33 mouse cellular contexts compared by ENCODE assay signal in genomic region chr11:97462538-97462937, GRCm38 (mm10). TPM values are rescaled to one million over a fixed set of nuclear protein-coding genes. Genes with fewer than 3 reads are reported as not detected.
DNase-seq lines count a peak whose midpoint lies in the region; ATAC-seq and TF ChIP-seq lines count a peak whose summit lies in the region.
"Had no signal": no experiment of that assay in that cellular context is flagged by ENCODE, and none has a peak within 500 bp of the region (broad histone marks: within the 10 kb centered on the region; RNA-seq: fewer than 3 reads in every experiment).

No protein-coding gene starts in this region.

- H3K4me2 ChIP-seq in forebrain, embryonic 11.5 days (ENCODE audit: low read depth, low read length, severe bottlenecking), result no peak overlapping the region
- H3K4me2 ChIP-seq in forebrain, embryonic 16.5 days (ENCODE audit: low read length), result no peak overlapping the region
- H3K4me2 ChIP-seq: forebrain, embryonic 15.5 days; heart, embryonic 13.5 days; hindbrain, embryonic 15.5 days; liver, embryonic 15.5 days; midbrain, embryonic 15.5 days had no signal

- H3K4me1 ChIP-seq in forebrain, embryonic 11.5 days (replicated peaks; ENCODE audit: control insufficient read depth, insufficient read depth, low read length), result no peaks in the 10 kb centered on the region
- H3K4me1 ChIP-seq in forebrain, embryonic 16.5 days (replicated peaks; ENCODE audit: control insufficient read depth, insufficient read depth, low read length), result no peaks in the 10 kb centered on the region
- H3K4me1 ChIP-seq in limb, embryonic 10.5 days, result peaks cover 9% of the 10 kb centered on the region; the same call in 1 of the 2 replicates
- H3K4me1 ChIP-seq: forebrain, embryonic 15.5 days; heart, embryonic 13.5 days; hindbrain, embryonic 15.5 days; liver, embryonic 15.5 days; midbrain, embryonic 15.5 days had no signal

- H3K27ac ChIP-seq in forebrain, embryonic 11.5 days (ENCODE audit: low read depth, low read length), result no peak overlapping the region
- no peak overlapping the region for H3K27ac ChIP-seq in forebrain, embryonic 16.5 days (ENCODE audit: low read length)
- H3K27ac ChIP-seq in left cerebral cortex, adult 2 months, result no peak overlapping the region; the same call in 1 of the 2 replicates
- no peak overlapping the region for H3K27ac ChIP-seq in limb, embryonic 10.5 days
- H3K27ac ChIP-seq: forebrain, embryonic 15.5 days; heart, embryonic 13.5 days; hindbrain, embryonic 15.5 days; kidney, postnatal 0 days; liver, embryonic 15.5 days; midbrain, embryonic 10.5 days; midbrain, embryonic 15.5 days had no signal

- peak; percentile 22 for TF ChIP-seq CTCF in left cerebral cortex, adult 2 months (IDR thresholded peaks at IDR 0.05)

- intact Hi-C loops in left cerebral cortex, adult 2 months (cut with DNase I), result no loop called here

- H3K9ac ChIP-seq in forebrain, embryonic 11.5 days (ENCODE audit: low read length), result no peak overlapping the region
- H3K9ac ChIP-seq in forebrain, embryonic 16.5 days (replicated peaks; ENCODE audit: low read depth, low read length), result no peak overlapping the region
- H3K9ac ChIP-seq: forebrain, embryonic 15.5 days; heart, embryonic 13.5 days; hindbrain, embryonic 15.5 days; liver, embryonic 15.5 days; midbrain, embryonic 15.5 days had no signal

- H3K9me3 ChIP-seq in forebrain, embryonic 11.5 days (ENCODE audit: control insufficient read depth, low read length), result no peaks in the 10 kb centered on the region
- H3K9me3 ChIP-seq in forebrain, embryonic 16.5 days (ENCODE audit: control insufficient read depth, low read length), result no peaks in the 10 kb centered on the region
- no peaks in the 10 kb centered on the region for H3K9me3 ChIP-seq in limb, embryonic 10.5 days (replicated peaks)
- H3K9me3 ChIP-seq: forebrain, embryonic 15.5 days; heart, embryonic 13.5 days; hindbrain, embryonic 15.5 days; liver, embryonic 15.5 days; midbrain, embryonic 10.5 days; midbrain, embryonic 15.5 days had no signal

- WGBS in forebrain, embryonic 11.5 days, result 87% methylated on average over 6 of the region's 6 CpGs
- 84% methylated on average over 6 of the region's 6 CpGs for WGBS in forebrain, embryonic 16.5 days
- 92% methylated on average over 6 of the region's 6 CpGs for WGBS in limb, embryonic 10.5 days

- H3K27me3 ChIP-seq in forebrain, embryonic 11.5 days (ENCODE audit: control insufficient read depth, insufficient read depth, low read length), result peaks cover 2% of the 10 kb centered on the region; the same call in 1 of the 2 replicates
- H3K27me3 ChIP-seq in forebrain, embryonic 16.5 days (replicated peaks; ENCODE audit: control insufficient read depth, insufficient read depth, low read length), result 0 out of 2 replicates have a peak, but pooled peaks cover 4% of the 10 kb centered on the region
- H3K27me3 ChIP-seq in limb, embryonic 10.5 days (ENCODE audit: low read depth, poor library complexity, severe bottlenecking), result peaks cover 31% of the 10 kb centered on the region
- H3K27me3 ChIP-seq: heart, embryonic 13.5 days; hindbrain, embryonic 15.5 days; liver, embryonic 15.5 days; midbrain, embryonic 15.5 days had no signal

- no peak overlapping the region for H3K4me3 ChIP-seq in forebrain, embryonic 11.5 days (ENCODE audit: low read depth, low read length)
- H3K4me3 ChIP-seq in forebrain, embryonic 16.5 days (replicated peaks; ENCODE audit: low read length), result no peak overlapping the region
- H3K4me3 ChIP-seq in left cerebral cortex, adult 2 months, result no peak overlapping the region
- no peak overlapping the region for H3K4me3 ChIP-seq in limb, embryonic 10.5 days
- H3K4me3 ChIP-seq: forebrain, embryonic 15.5 days; heart, embryonic 13.5 days; hindbrain, embryonic 15.5 days; liver, embryonic 15.5 days; midbrain, embryonic 15.5 days had no signal

- DNase-seq in forebrain, embryonic 11.5 days (ENCODE audit: low spot score), result peak; percentile 41
- DNase-seq in left cerebral cortex, adult 2 months (ENCODE audit: extremely low spot score in 1 of 2, low spot score in 2 of 2), result no peak
- DNase-seq in left cerebral cortex, adult 9 months (ENCODE audit: low spot score in 2 of 2), result no peak
- DNase-seq in 3T3-L1 (ENCODE audit: low read depth, low spot score), result peak; percentile 14
- no peak for DNase-seq in limb, embryonic 10.5 days (ENCODE audit: low spot score)
- no peak for DNase-seq in kidney, postnatal 14 days
- DNase-seq: adrenal gland, adult 2 months; adrenal gland, postnatal 36 days; cerebellum, adult 18-20 months; cerebellum, postnatal 25 days; gastrocnemius, postnatal 10 days; heart, postnatal 10 days; kidney, adult 8-10 months; lung, postnatal 14 days; right cerebral cortex, postnatal 25 days; thymus, adult 18-20 months; thymus, postnatal 36 days had no signal

- ATAC-seq in forebrain, embryonic 11.5 days (replicated peaks; ENCODE audit: low FRiP score), result no peak
- no peak for ATAC-seq in forebrain, embryonic 16.5 days
- ATAC-seq in megakaryocyte progenitor cell, adult 5-6 weeks (replicated peaks; ENCODE audit: poor library complexity), result 0 out of 2 replicates have a peak, but pooled peaks have one; percentile 39
- ATAC-seq: activated CD4-positive, CD25-positive, alpha-beta regulatory T cell, adult 4 months; forebrain, embryonic 15.5 days; midbrain, embryonic 15.5 days had no signal

- no peaks in the 10 kb centered on the region for H3K36me3 ChIP-seq in forebrain, embryonic 11.5 days (ENCODE audit: control insufficient read depth, insufficient read depth, low read length)
- peaks cover 22% of the 10 kb centered on the region for H3K36me3 ChIP-seq in forebrain, embryonic 16.5 days (ENCODE audit: control insufficient read depth, insufficient read depth)
- H3K36me3 ChIP-seq in limb, embryonic 10.5 days, result peaks cover 97% of the 10 kb centered on the region

RNA-seq across cellular contexts. Expression of gene 4933428G20Rik, which starts 37.6 kb away (rescaled TPM):
- 0.17 TPM in 1 of 2 replicates, not detected in the other for polyA plus RNA-seq in forebrain, embryonic 11.5 days (2014; fragmentation: Nextera tagmentation; extraction: Ambion mirVana)
- polyA plus RNA-seq in forebrain, embryonic 16.5 days (2015; fragmentation: Nextera tagmentation; extraction: Ambion mirVana), result 0.29 and 1.2 TPM in 2 replicates
- total RNA-seq in left cerebral cortex, adult 2 months (2021), result not detected
- not detected in 2 replicates for total RNA-seq in megakaryocyte progenitor cell, adult 5-6 weeks (2015)
- not detected in 2 replicates for total RNA-seq in megakaryocyte progenitor cell, adult 5-6 weeks (2017)
- polyA plus RNA-seq in limb, embryonic 10.5 days (2016; fragmentation: Nextera tagmentation; extraction: Ambion mirVana), result 0.49 and 0.54 TPM in 2 replicates
- total RNA-seq: gastrocnemius, postnatal 10 days; heart, adult 8-10 months; heart, postnatal 10 days; hematopoietic stem cell, adult 5-6 weeks; left cerebral cortex, adult 18-20 months had no signal
- polyA plus RNA-seq: activated CD4-positive, CD25-positive, alpha-beta regulatory T cell, adult 4 months; embryonic facial prominence, embryonic 11.5 days; large intestine, adult 2 months; neural tube, embryonic 11.5 days had no signal

RNA-seq across cellular contexts. Expression of gene Arhgap23, which starts 47.2 kb away (rescaled TPM):
- polyA plus RNA-seq in forebrain, embryonic 11.5 days (2014; fragmentation: Nextera tagmentation; extraction: Ambion mirVana), result 3.2 and 4.8 TPM in 2 replicates
- 6.9 and 7.5 TPM in 2 replicates for polyA plus RNA-seq in forebrain, embryonic 16.5 days (2015; fragmentation: Nextera tagmentation; extraction: Ambion mirVana)
- total RNA-seq in left cerebral cortex, adult 2 months (2021), result 10 to 100 TPM; 64.4 to 78.6 TPM
- 6.3 and 8.0 TPM in 2 replicates for total RNA-seq in megakaryocyte progenitor cell, adult 5-6 weeks (2015)
- total RNA-seq in megakaryocyte progenitor cell, adult 5-6 weeks (2017), result 5.6 and 6.1 TPM in 2 replicates
- 3.5 and 3.9 TPM in 2 replicates for polyA plus RNA-seq in limb, embryonic 10.5 days (2016; fragmentation: Nextera tagmentation; extraction: Ambion mirVana)
- polyA plus RNA-seq: activated CD4-positive, CD25-positive, alpha-beta regulatory T cell, adult 4 months had no signal

Comparison
In these comparisons a context has a peak if more than half of its experiments do, and no peak if none do; other contexts are left out.
1. DNase-seq: peak in forebrain, embryonic 11.5 days (single experiment) and 3T3-L1 (single experiment); none in left cerebral cortex, adult 2 months (0 of 2), left cerebral cortex, adult 9 months (0 of 2), limb, embryonic 10.5 days (single experiment) and kidney, postnatal 14 days (single experiment).